Mouse (Mus musculus) small intestine, adult 2 months (tissue): ENCODE data around the gene Maml2.

Source experiments
- CTCF ChIP-seq: fragments of 200-500 bp; IDR thresholded peaks from 2 replicates; pipeline ENCODE4 v1.5.1; 2012; ENCODE audit warnings: low read depth, mild to moderate bottlenecking, control low read depth, inconsistent platforms, low read length, moderate library complexity, mixed read lengths; ENCODE audit not compliant: insufficient replicate concordance, insufficient read length; ENCODE audit errors: extremely low read depth
- POLR2A ChIP-seq: fragments of 200-500 bp; IDR thresholded peaks from 2 replicates; pipeline ENCODE4 v1.6.1; 2012; ENCODE audit warnings: low read depth, mild to moderate bottlenecking, control low read depth, inconsistent platforms, low read length, moderate library complexity

- no peak for TF ChIP-seq CTCF
- no peak for TF ChIP-seq POLR2A
These were observed 262.9 kb downstream of the Maml2 start for GRCm38 (mm10) chr9:13560651-13561050.
